Mouse (Mus musculus): Measurements from ENCODE around the gene Tmem19.

DNA sequence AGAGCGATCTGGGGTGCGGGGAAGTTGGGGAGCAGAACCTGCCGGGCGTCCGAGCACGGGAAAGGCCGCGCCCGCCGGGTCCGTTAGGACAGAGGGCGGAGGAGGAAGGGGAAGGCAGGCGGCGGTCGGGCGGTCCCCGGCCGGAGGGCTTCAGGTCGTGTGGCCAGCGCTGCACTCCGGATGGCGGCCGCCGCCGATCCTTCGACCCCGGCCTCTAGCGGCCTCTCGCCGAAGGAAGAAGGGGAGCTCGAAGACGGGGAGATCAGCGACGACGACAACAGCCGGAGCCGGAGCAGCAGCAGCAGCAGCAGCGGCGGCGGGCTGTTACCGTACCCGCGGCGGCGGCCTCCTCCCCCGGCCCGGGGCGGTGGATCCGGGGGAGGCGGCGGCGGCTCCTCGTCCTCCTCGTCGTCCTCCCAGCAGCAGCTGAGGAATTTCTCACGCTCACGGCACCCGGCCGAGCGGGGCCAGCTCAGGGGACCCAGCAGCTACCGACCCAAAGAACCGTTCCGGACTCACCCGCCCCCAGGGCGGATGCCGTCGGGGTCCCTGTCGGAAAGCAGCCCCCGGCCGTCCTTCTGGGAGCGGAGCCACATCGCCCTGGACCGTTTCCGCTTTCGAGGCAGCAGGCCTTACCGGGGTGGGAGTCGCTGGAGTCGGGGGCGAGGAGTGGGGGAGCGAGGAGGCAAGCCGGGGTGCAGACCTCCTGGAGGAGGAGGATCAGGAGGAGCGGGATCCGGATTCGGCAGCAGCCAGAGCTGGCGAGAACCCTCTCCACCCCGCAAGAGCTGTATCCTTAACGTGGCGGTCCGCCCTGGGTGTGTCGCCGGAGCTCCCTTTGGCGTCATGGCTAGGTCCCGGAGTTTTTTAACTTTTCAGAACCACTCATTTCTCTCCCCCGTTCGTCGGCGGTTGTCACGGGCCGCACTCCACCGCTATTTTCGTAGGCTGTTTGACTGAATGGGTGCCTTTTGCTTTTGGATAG lies 23.0 kb upstream of the Tmem19 start:
- TF ChIP-seq CTCF (IDR thresholded peaks at IDR 0.05; ENCODE audit: control insufficient read depth, insufficient read depth, low read length) (no peak), POLR2A (IDR thresholded peaks at IDR 0.05; ENCODE audit: borderline replicate concordance, control insufficient read depth, low read depth, low read length) (no peak)

Measured in bone marrow, adult 2 months (tissue).